Mouse (Mus musculus) C2C12 (cell line): ENCODE results near the gene Ryk.

ENCODE experiments used
- CEBPB ChIP-seq: IDR thresholded peaks from one replicate; pipeline ENCODE4 v1.6.1; 2011; ENCODE audit warnings: low read depth, mild to moderate bottlenecking, control low read depth, moderate library complexity
- CTCF ChIP-seq: IDR thresholded peaks from one replicate; pipeline ENCODE4 v1.5.1; 2011; ENCODE audit not compliant: control insufficient read depth, insufficient read depth, insufficient read length
- FOSL1 ChIP-seq: IDR thresholded peaks from one replicate; pipeline ENCODE4 v1.8.0; 2011; ENCODE audit warnings: mild to moderate bottlenecking, low read length; ENCODE audit not compliant: poor library complexity, insufficient read depth, severe bottlenecking
- MAX ChIP-seq: IDR thresholded peaks from one replicate; pipeline ENCODE4 v1.6.1; 2011; ENCODE audit warnings: mild to moderate bottlenecking, control low read depth
- MYOD1 ChIP-seq: IDR thresholded peaks from one replicate; pipeline ENCODE4 v1.6.1; 2011; ENCODE audit warnings: low read depth; ENCODE audit not compliant: control insufficient read depth, insufficient read length
- MYOG ChIP-seq: IDR thresholded peaks from one replicate; pipeline ENCODE4 v1.6.1; 2011; ENCODE audit not compliant: control insufficient read depth, insufficient read length; ENCODE audit errors: extremely low read depth
- USF1 ChIP-seq: IDR thresholded peaks from one replicate; pipeline ENCODE4 v1.6.1; 2011; ENCODE audit warnings: low read depth, mild to moderate bottlenecking, control low read depth, moderate library complexity

DNA sequence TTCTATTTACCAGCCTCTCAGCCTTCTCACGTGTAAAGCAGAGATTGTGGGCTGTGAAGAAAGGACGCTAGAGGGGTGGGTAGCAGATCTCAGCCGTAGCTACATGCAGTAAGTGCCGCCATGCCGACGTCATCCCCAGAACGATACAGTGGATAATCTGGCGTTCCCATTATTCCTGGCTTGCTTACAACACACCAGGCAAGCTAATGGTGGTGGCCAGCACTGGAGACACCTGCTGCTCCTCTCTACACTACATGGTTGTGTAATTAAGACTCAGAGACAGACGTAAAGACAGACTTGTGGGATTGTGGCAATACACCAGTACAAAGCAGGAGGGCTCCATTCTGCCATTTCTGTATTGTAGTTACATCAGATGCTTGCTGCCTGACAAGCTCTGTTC, 43.2 kb downstream of the Ryk start:
- TF ChIP-seq CTCF (no peak), MAX (no peak), FOSL1 (no peak), USF1 (no peak), CEBPB (no peak), MYOG (no peak), MYOD1 (no peak)
